Mouse (Mus musculus): ENCODE results near the gene Cflar. TPM values are rescaled to one million over a fixed set of nuclear protein-coding genes. Genes with fewer than 3 reads are reported as not detected.
"Not testable (repeated sequence)": the region's sequence is repeated elsewhere in the genome, so short reads cannot be mapped to it uniquely, and the experiment has no call there.

The Cflar gene
- total RNA-seq (2021), result 10 to 100 TPM; 25.7 to 38.9 TPM

GRCm38 (mm10) chr1:58711365-58712016 is at the start of gene Cflar:
Gene Cflar, plus strand, starts transcription at chr1:58711508.
- DNase-seq, result peak; percentile 68
- intact Hi-C loops (cut with DNase I), result no loop called here

DNA sequence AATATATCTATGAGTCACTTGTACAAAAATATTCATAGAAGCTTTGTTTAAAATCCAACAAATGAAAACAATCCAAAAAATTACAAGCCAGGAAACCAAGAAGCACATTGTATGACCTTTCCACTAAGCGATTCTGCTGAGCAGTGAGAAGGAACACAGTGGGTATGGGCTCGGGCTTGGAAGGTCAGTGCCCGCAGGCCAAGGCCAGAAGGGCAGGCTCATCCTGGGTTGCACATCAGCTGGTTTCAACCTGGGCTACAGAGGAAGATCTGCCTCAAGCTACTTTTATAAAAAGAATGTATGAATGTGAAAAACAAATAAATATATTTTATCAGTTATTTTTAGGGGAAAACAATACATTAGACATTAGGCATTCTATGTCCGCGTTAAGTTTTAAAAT is 48.6 kb upstream of the Cflar start:
- intact Hi-C loops (cut with DNase I); DNase-seq: not testable (repeated sequence)

DNA sequence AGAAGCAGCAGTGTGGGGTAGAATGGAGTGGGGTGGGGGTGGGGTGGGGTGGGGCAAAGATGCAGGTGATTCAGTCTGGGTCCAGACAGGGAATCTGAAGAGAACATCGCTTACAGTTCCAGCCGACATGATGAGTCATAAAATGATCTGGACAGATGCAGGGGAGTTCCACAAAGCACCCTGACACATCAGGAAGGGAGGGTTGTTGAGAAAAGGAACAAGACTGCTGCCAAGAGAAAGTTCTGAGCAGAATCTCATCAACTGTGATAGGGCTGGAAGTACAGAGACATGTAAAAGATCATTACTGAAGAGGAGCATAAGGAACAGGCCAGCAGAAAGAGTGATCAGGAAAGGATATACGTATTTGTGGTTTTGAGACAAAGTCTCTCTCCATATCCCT is 47.9 kb upstream of the Cflar start:
- DNase-seq; intact Hi-C loops (cut with DNase I): not testable (repeated sequence)

- intact Hi-C loops (cut with DNase I), result no loop called here
- peak; percentile 39 for DNase-seq
Observed at GRCm38 (mm10) chr1:58668191-58668590, 43.1 kb upstream of the Cflar start.

DNA sequence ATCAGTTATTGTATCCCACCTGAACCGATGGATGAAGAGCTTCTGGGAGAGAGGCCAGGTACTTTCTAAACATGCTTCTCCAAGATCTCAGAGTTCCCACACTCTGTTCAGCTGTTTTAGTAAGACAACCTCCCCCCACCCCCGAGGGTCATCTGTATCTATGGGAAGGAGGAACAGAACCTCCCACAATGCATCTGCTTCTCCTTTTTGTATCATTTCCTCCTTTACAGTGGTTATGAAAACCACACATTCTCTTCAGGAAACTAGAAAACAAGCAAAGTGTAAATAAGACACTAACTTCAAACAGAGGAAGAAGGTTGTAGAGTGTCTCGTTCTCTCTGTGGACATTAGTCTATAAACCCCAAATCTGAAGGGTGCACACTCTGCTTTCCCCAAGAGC is 41.7 kb upstream of the Cflar start:
- DNase-seq; intact Hi-C loops (cut with DNase I): not testable (repeated sequence)

GRCm38 (mm10) chr1:58672116-58672515 is 39.2 kb upstream of the Cflar start:
- DNase-seq, result no peak
- intact Hi-C loops (cut with DNase I), result no loop called here

DNA sequence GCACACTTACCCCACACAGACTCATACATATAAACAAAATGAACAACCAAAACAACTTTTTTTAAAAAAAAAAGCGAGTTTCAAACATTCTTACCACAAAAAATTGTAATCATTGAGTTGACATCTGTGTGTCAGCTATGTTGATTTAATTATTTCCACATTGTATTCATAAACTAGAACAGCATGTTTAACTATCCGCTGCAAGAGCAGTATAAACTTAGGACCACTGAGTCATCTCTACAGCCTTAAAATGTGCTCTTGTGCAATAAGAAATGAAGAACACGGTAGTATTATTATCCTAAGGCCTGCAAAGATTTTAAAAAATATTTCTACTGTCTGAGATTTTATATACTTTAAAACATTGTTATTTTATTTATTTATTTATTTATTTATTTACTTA is 36.3 kb upstream of the Cflar start:
- intact Hi-C loops (cut with DNase I), result no loop called here
- no peak for DNase-seq

DNA sequence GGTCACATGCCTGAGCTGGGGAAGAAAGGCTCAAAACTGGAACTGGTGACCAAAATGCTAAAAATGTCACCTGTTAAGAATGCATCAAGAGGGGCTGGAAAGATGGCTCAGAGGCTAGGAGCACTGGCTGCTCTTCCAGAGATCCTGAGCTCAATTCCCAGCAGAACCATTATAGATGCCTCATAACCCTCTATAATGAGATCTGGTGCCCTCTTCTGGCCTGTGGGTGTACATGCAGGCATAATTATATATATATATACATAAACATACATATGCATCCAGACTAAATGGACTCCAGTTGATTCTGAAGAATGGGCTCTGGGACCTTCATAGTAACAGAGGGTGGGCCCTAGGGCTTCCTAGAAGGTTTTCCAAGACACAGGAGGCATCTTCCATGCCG is 33.7 kb upstream of the Cflar start:
- peak; percentile 15 for DNase-seq
- intact Hi-C loops (cut with DNase I), result no loop called here

DNA sequence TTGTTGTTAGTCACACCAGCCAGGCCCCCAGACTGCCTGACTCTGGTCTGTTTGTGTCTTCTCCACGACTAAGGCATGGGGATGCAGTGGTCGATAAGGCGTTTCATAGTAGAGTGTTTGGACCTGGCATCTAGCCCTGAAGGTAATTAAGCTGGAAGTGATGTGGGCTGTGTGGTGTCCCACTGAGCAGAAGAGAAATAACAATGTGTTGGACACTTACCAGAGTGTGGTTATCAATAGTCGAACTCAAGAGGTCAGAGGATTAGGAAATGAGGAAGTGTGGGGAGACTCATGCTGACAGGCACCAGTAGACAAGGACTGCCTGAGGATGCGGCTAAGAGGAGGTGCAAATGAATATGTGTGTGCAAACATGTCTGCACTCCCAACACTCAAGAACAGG is 32.9 kb upstream of the Cflar start:
- DNase-seq; intact Hi-C loops (cut with DNase I): not testable (repeated sequence)

- no peak for DNase-seq
- intact Hi-C loops (cut with DNase I), result no loop called here
Observed at GRCm38 (mm10) chr1:58689426-58689825, 21.9 kb upstream of the Cflar start.

- intact Hi-C loops (cut with DNase I), result no loop called here
- DNase-seq, result no peak
Observed at GRCm38 (mm10) chr1:58690006-58690744, 21.1 kb upstream of the Cflar start.

DNA sequence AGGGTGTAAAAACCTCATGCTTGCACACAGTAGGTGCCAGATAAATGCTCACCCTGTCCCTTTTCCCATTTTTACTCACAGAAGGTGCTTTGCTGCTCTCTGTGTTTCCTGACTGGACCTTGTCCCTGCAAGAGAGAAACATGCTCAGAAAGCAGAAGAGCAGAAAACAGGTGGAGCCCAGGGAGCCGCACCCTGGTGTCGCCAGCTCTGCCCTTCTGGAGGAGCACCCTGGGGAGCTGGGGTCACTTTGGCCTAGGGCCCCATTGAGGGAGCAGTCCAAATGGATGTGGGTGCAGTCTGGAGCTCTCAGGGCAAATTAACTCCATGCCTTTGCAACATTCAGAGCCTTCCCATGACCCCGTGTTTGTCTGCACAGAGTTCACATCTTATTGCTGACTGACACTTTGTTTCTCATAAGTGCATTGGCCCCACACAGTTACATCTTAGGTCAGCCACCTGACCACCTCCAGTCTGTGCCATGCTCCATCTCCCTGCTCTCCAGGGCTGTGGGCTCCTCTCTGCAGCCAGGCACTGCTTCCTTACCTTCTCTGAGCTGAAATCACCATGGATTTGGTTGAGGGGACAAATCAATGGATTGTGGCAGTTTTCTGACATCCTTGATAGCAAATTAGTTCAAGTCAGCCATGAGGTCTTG is 20.3 kb upstream of the Cflar start:
- DNase-seq; intact Hi-C loops (cut with DNase I): not testable (repeated sequence)

GRCm38 (mm10) chr1:58691718-58692117 is 19.6 kb upstream of the Cflar start:
- intact Hi-C loops (cut with DNase I); DNase-seq: not testable (repeated sequence)

DNA sequence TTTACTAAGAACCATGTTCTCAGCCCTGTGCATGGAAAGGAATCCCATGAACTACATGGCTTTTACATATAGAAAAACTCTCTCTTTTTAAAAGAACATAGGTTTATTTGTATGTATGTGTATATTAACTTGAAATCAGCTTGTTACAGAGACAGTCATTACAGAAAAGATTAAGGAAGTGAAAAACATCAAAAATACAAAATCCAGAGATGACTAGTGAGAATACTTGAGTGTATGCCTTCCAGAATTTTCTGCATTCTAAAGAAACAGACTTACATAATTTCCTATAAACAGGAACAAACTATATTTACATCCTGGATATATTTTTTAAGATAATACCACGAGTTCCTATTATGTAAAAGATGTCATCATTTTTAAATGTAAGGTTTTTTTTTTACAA is 17.6 kb upstream of the Cflar start:
- intact Hi-C loops (cut with DNase I), result no loop called here
- no peak for DNase-seq

GRCm38 (mm10) chr1:58695810-58696209 is 15.5 kb upstream of the Cflar start, which contains the start of gene Als2cr12:
Gene Als2cr12, minus strand, starts transcription at chr1:58695989.
- not testable (repeated sequence) for DNase-seq
- intact Hi-C loops (cut with DNase I), result loop anchor here (5.0 kb wide), 1 partner anchor 201 kb away; no protein-coding TSS in a partner anchor

GRCm38 (mm10) chr1:58697607-58698006 is 13.7 kb upstream of the Cflar start:
- intact Hi-C loops (cut with DNase I), result loop anchor here (5.0 kb wide), 1 partner anchor 200 kb away; no protein-coding TSS in a partner anchor
- DNase-seq, result not testable (repeated sequence)

- DNase-seq, result no peak
- intact Hi-C loops (cut with DNase I), result loop anchor here (5.0 kb wide), 1 partner anchor 199 kb away; no protein-coding TSS in a partner anchor
Observed at GRCm38 (mm10) chr1:58698781-58699180, 12.5 kb upstream of the Cflar start.

GRCm38 (mm10) chr1:58699988-58700387 is 11.3 kb upstream of the Cflar start:
- intact Hi-C loops (cut with DNase I), result loop anchor here (5.0 kb wide), 2 partner anchors 68 to 197 kb away; no protein-coding TSS in a partner anchor
- DNase-seq, result no peak

GRCm38 (mm10) chr1:58700580-58701162 is 10.6 kb upstream of the Cflar start:
- intact Hi-C loops (cut with DNase I), result loop anchor here (5.0 kb wide), 1 partner anchor 68 kb away; no protein-coding TSS in a partner anchor
- DNase-seq, result not testable (repeated sequence)

DNA sequence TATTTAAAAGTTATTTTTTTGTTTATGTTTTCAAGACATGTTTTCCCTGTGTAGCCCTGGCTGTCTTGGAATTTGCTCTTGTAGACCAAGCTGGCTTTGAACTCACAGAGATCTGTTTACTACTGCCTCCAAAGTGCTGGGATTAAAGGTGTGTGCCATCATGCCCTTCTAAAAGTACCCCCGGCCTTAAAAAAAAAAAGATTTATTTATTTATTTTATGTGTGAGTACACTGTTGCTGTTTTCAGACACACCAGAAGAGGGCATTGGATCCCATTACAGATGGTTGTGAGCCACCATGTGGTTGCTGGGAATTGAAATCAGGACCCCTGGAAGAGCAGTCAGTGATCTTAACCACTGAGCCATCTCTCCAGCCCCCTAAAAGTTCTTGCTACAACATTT is 1.3 kb upstream of the Cflar start:
- intact Hi-C loops (cut with DNase I); DNase-seq: not testable (repeated sequence)

Data from left cerebral cortex, postnatal 4 days (tissue).